Mouse (Mus musculus): Measurements from ENCODE around the gene Adcy4.

Gene Adcy4

GRCm38 (mm10) chr14:55720666-55721065, 63.2 kb downstream of the Adcy4 start:
- DNase-seq (ENCODE audit: low spot score in 2 of 2) = no peak

GRCm38 (mm10) chr14:55719737-55720136, 64.2 kb downstream of the Adcy4 start:
- DNase-seq (ENCODE audit: low spot score in 2 of 2) = no peak
